Mouse (Mus musculus) brain, embryonic 18.5 days (tissue): Measurements from ENCODE around the gene Als2cl.

ENCODE experiments used
- DNase-seq: peaks from one replicate; pipeline ENCODE4 v3.0.0-alpha.2; 2012; ENCODE audit warnings: low read depth, low spot score

Gene Als2cl

DNA sequence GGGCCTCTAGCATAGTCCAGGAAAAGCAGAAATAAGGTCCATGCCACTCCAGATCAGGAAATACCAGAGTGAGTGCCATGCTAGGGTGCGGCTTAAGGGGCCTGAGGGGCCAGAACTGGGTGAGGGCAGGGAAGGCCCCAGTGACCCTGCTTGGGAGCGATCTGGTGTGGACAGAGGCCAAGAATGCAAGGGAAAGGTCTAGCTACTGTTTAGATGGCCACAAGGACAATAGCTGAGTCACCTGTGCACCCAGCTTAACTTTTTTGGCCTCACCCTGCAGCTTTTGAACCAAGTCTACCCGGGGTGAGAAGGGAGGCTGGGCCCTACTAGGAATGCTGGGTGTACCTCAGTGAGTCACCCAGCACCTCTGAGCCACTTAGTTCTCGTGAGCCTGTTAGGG, 1.1 kb downstream of the Als2cl start:
- DNase-seq: no peak

DNA sequence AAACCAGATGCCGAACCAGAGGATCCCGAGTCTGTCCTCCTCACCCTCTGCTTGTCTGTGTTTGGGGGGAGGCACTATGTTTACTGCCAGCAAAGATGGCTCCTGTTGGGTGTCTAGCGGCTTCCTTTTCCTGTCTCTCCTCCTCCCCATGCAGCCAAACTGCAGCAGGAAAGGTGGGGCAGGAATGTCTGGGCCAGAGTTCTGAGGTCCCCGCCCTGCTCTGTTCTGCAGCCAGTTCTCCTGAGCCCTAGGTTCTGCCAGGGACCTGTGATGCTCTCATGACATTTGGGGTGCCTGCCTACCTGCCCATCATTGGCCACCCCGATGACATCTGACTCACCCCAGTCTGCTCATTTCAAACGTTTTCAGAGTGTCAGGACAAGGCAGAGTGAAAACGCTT, 2.3 kb downstream of the Als2cl start:
- no peak for DNase-seq

DNA sequence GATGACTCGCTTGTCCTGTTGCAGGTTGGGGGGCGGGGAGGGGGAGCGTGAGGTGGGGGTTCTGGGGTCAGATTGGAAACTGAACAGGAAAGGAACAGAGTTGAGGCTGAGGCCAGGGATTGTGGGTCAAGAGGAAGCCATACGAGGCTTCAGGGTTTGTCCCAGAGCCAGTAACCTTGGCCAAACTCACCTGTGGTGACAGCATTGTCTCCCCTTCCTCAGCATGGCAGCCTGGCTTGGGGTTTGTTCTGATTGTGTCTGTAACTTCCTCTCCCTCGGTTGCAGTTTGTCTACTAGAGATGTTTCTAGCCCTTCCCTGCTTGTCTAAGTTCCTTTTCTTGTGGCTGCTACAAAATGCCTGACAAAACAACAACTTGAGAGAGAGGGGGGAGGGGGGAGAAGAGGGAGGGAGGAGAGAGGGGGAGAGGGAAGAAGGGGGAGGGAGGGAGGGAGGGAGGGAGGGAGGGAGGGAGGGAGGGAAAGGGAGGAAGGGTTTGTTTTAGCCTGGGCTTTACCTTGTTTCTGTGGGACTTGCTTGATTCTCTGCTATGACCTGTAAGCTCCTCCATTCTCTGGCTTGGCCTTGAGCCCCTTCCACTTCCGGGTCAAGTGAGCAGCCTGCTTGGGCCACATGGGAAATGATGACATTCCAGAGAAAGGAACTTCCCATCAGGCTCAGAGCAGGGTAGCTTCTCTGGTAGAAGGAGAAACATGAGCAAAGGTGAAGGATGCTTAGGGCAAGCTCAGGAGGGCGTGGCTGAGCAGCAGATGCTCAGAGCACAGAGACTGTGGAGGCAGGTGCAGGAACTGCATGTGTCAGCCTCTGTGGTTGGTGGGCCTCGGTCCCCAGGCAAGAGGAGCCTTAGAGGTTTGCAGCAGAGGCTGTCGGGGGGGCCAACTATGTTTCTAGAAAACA, 8.0 kb downstream of the Als2cl start:
- DNase-seq: no peak

GRCm38 (mm10) chr9:110888935-110889334, 9.3 kb downstream of the Als2cl start:
- no peak for DNase-seq

- no peak for DNase-seq
Observed at GRCm38 (mm10) chr9:110890026-110890783, 10.5 kb downstream of the Als2cl start.

GRCm38 (mm10) chr9:110891077-110891828, 11.6 kb downstream of the Als2cl start:
- DNase-seq: no peak

DNA sequence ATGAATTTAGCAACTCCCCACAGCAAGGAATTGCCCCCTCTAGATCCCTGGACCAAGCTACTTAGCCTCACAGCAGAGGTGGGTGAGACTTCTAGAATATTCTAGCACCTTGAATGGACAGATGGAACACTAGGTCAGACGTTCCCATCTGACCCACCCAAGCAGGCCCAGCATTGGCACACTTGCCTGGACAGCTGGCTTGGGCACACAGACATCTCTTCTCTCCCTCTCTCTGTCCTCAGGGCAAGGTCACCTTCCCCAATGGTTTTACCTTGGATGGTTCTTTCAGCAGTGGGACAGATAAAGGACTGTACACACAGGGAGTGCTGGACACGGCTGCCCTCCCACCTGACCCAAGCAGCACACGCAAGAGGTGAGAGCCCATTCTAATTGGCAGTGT, 12.9 kb downstream of the Als2cl start:
- no peak for DNase-seq

DNA sequence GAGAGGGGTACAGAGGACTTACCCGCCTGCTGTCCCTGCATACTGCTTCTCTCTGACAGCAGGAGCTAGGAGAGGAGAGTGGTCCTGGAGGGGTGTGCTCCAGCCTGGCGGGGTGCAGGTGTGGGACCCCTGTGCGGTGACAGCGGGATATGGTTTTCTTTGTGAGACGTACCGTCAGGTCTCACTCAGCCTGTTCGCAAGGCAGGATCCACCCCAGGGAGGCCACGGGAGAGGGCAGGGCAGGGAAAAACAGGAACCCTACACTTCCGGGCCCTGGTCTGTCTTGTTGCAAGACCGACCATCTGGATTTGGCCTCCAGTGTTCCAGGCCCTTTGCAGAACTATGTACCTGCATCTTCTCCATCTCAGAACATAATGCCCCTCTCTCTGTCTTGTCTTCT, 13.8 kb downstream of the Als2cl start:
- no peak for DNase-seq

GRCm38 (mm10) chr9:110895507-110895906, 15.8 kb downstream of the Als2cl start:
- DNase-seq: no peak

DNA sequence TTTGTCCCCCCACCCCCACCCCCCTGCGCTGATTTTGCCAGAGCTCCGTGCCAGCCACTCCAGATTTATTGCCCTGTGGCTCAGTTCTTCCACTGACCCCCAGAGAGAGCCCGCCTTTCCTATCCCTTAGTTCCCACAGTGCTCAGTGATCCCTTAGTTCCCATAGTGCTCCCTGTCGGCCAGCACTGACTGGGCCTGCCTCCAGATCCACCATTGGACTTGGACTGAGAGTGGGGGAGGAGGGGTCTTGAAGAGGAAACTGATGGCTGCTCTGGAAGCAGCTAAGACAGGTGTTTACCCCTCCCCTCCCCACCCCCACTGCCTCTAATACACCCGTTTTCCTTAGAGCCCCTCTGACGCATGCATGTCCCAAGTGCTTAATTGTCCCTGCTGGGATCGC, 16.3 kb downstream of the Als2cl start:
- DNase-seq: no peak

GRCm38 (mm10) chr9:110896595-110896994, 16.9 kb downstream of the Als2cl start:
- no peak for DNase-seq

DNA sequence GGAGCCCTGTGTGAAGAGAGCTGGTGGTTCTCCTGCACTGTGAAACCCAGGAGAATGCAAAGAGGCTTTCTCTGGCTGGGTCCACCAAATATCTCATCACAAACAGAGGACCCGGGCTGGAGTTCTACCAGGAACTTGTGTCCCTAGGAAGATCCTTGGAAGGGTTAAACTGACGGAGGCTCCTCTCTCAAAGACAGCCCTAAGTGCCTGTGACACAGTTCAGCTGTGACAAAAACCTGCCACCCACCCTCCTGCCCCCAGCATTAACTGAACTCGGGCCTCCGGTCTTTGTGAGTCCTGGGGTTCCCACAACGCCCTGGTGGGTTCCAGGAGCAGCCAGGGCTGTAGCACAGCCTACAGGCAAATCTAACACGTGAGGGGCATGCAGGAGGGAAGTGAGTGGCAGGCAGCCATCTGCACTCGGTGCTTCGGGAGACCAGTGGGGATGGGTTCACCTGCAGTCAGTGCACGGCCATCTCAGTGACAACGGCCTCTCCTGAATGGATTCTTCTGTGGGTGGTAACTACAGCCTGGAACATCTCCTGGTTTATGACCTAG, 19.9 kb downstream of the Als2cl start:
- no peak for DNase-seq

GRCm38 (mm10) chr9:110901204-110901603, 21.5 kb downstream of the Als2cl start:
- DNase-seq: no peak

- DNase-seq: no peak
Observed at GRCm38 (mm10) chr9:110902271-110902670, 22.6 kb downstream of the Als2cl start.

DNA sequence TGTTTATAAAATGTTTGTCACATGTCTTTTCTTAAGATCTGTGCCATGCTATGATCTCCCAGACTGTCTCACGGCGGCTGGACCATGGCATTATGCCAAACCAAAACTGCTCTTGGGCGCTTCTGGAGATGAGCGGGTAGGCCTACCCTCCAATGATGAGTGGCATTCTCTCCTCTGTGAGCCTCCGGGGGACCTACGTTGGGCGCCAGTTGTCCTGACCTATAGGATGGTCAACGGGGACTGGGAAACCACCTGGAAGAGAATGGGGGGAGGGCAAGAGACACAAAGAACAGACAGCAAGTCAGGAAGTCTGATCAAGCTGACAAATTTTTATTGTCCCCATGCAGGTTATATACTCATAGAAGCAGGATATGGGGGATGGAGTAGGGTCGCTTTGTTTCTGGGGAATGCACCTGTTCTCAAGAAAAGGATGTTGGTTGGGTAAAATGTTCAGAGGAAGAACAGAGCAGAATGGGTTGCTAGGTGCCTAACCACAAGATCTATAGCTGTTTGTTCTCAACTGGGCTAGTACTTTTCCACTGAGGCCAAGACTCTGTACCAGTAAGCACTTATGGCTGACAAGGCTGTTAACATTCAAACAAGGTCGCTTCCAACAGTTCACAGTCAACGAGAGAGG, 27.6 kb downstream of the Als2cl start:
- no peak for DNase-seq

GRCm38 (mm10) chr9:110907838-110908630, 28.4 kb downstream of the Als2cl start:
- DNase-seq: no peak

DNA sequence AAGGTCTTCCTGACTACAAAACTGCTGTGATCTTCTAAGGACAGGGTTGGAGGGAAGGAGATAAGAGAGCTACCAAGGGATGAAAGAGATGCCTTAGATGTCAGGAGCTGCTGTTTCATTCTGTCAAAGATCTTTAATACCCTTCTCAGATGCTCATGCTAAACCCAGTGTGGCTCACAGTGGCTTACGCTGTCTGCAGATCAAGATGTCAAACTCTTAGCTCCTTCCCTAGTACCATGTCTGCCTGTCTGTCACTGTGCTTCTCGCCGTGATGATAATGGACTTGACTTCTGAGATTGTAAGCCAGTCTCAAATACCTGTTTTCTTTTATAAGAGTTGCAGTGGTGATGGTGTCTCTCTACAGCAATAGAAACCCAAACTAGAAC, 29.0 kb downstream of the Als2cl start:
- no peak for DNase-seq

- no peak for DNase-seq
Observed at GRCm38 (mm10) chr9:110909371-110909967, 29.8 kb downstream of the Als2cl start.

- no peak for DNase-seq
Observed at GRCm38 (mm10) chr9:110914631-110915236, 35.1 kb downstream of the Als2cl start.

DNA sequence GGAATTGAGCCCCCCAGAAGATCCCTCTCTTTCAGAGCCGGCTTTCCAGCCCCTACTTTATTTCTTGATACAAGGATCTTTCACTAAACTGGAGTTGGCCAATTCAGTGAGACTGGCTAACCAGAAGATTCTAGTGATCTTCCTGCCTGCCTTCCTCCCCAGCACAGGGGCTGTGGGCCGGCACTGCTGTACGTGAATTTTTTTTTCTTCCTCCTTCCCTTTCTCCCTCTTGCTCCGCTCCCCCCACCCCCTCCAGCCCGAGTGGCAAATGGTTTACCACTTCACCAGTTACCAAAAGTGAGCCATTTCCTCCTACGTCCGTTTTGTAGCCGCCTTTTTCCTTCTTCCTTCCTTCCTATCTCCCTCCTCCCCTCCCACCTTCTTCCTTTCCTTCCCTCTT, 35.8 kb downstream of the Als2cl start:
- DNase-seq: no peak
